Mouse (Mus musculus) gastrocnemius, postnatal 25 days (tissue): Measurements from ENCODE around the gene Cacna2d3. TPM values are rescaled to one million over a fixed set of nuclear protein-coding genes. Genes with fewer than 3 reads are reported as not detected.

Experiments
- DNase-seq: peaks from one replicate; pipeline ENCODE4 v3.0.0; 2022
- total RNA-seq, 2 experiments: library from RNA; stranded (reverse); gene quantifications; 1 replicate in 1 of 2; 2 replicates in 1 of 2; pipeline ENCODE4 v1.2.3; 2021

Cacna2d3 gene
- total RNA-seq, 2 experiments from 2014 or later: 0.56 to 1.2 TPM

- DNase-seq: no peak
These were observed 328.8 kb downstream of the Cacna2d3 start for GRCm38 (mm10) chr14:29392851-29393250.

GRCm38 (mm10) chr14:29391489-29391888 lies 330.2 kb downstream of the Cacna2d3 start:
- no peak for DNase-seq

- no peak for DNase-seq
These were observed 333.9 kb downstream of the Cacna2d3 start for GRCm38 (mm10) chr14:29387761-29388160.

- no peak for DNase-seq
These were observed 336.2 kb downstream of the Cacna2d3 start for GRCm38 (mm10) chr14:29385500-29385899.

GRCm38 (mm10) chr14:29382786-29383185 lies 338.9 kb downstream of the Cacna2d3 start:
- DNase-seq: no peak

- no peak for DNase-seq
These were observed 354.8 kb downstream of the Cacna2d3 start for GRCm38 (mm10) chr14:29366911-29367310.

- DNase-seq: no peak
These were observed 359.2 kb downstream of the Cacna2d3 start for GRCm38 (mm10) chr14:29362448-29362847.

- DNase-seq: no peak
These were observed 371.0 kb downstream of the Cacna2d3 start for GRCm38 (mm10) chr14:29350627-29351026.

- no peak for DNase-seq
These were observed 380.1 kb downstream of the Cacna2d3 start for GRCm38 (mm10) chr14:29341581-29341980.

- DNase-seq: no peak
These were observed 380.9 kb downstream of the Cacna2d3 start for GRCm38 (mm10) chr14:29340728-29341127.

- no peak for DNase-seq
These were observed 386.8 kb downstream of the Cacna2d3 start for GRCm38 (mm10) chr14:29334897-29335296.

GRCm38 (mm10) chr14:29334216-29334615 lies 387.4 kb downstream of the Cacna2d3 start:
- DNase-seq: no peak

- DNase-seq: no peak
These were observed 397.3 kb downstream of the Cacna2d3 start for GRCm38 (mm10) chr14:29324430-29324782.

- DNase-seq: no peak
These were observed 397.8 kb downstream of the Cacna2d3 start for GRCm38 (mm10) chr14:29323718-29324429.

- DNase-seq: no peak
These were observed 408.2 kb downstream of the Cacna2d3 start for GRCm38 (mm10) chr14:29313431-29313830.

GRCm38 (mm10) chr14:29305623-29306022 lies 416.0 kb downstream of the Cacna2d3 start:
- no peak for DNase-seq

- DNase-seq: no peak
These were observed 425.4 kb downstream of the Cacna2d3 start for GRCm38 (mm10) chr14:29296185-29296754.

GRCm38 (mm10) chr14:29278901-29279300 lies 442.8 kb downstream of the Cacna2d3 start:
- DNase-seq: no peak

GRCm38 (mm10) chr14:29278401-29278800 lies 443.3 kb downstream of the Cacna2d3 start:
- no peak for DNase-seq

- DNase-seq: peak; percentile 16
These were observed 444.0 kb downstream of the Cacna2d3 start for GRCm38 (mm10) chr14:29277701-29278100.

GRCm38 (mm10) chr14:29273890-29274289 lies 447.8 kb downstream of the Cacna2d3 start:
- no peak for DNase-seq

GRCm38 (mm10) chr14:29270541-29270940 lies 451.1 kb downstream of the Cacna2d3 start:
- DNase-seq: no peak

GRCm38 (mm10) chr14:29269816-29270215 lies 451.8 kb downstream of the Cacna2d3 start:
- DNase-seq: no peak

- DNase-seq: no peak
These were observed 453.1 kb downstream of the Cacna2d3 start for GRCm38 (mm10) chr14:29268609-29269008.
